Mouse (Mus musculus) layer of hippocampus, postnatal 10 days (tissue): ENCODE results near the gene Rassf7. TPM values are rescaled to one million over a fixed set of nuclear protein-coding genes. Genes with fewer than 3 reads are reported as not detected.

Experiments used
- DNase-seq, 2 experiments: peaks; one replicate each; pipeline ENCODE4 v3.0.0; 2021; ENCODE audit warnings: low spot score in 2 of 2
- long read RNA-seq: library from polyadenylated mRNA; stranded (forward); transcript quantifications from one replicate; pipeline ENCODE4 v2.0.0, GENCODE M21; 2023
- total RNA-seq, 2 experiments: library from RNA; stranded (reverse); gene quantifications; 2 replicates each; pipeline ENCODE4 v1.2.3; 2021

Gene Rassf7
- total RNA-seq = 1 to 10 TPM; 1.6 to 1.7 TPM
- long read RNA-seq = 0 reads

DNA sequence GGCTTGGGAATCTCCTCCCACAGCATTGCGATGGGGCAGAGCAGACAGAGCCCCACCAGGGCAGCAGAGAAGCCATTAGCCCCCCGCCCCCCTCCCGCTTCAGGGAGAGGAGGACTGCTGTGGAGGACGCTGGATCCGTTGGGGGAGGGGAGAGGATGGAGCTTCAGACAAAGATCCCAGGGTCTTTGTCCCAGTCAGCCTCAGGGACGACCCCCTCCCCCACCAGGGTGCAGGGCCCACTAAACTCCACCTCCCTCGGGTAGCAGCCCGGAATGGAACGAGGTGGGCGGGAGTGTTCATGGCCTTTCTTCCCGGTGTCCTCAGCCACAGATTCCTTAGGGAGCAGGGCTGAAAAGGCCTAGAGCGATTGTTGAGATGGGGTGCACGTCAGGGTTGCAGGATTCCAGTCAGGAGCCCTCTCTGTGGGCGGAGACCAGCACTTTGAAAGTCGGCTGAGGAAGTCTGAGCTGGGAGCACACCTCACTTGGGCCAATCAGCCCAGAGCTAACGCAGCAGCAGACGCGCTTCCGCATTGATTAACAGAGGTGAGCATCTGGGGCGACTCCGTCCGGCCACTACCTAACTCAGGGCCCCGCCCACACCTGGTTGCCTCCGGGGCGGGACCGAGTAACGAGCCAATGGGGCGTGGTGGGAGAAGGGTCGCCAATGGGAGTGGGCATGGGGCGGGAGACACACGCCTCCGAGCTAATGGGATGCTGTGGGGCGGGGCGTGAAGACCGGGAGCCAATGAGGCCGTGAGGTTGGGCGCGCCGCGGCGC, at the start of gene Rassf7:
Gene Rassf7, plus strand, starts transcription at position 760 of the 779 bp plus-strand sequence.
- peak; percentile 76 to 80 for DNase-seq

GRCm38 (mm10) chr7:141167901-141168517, 47.7 kb upstream of the Rassf7 start:
- DNase-seq = peak in 1 of 2 experiments; percentile 33

DNA sequence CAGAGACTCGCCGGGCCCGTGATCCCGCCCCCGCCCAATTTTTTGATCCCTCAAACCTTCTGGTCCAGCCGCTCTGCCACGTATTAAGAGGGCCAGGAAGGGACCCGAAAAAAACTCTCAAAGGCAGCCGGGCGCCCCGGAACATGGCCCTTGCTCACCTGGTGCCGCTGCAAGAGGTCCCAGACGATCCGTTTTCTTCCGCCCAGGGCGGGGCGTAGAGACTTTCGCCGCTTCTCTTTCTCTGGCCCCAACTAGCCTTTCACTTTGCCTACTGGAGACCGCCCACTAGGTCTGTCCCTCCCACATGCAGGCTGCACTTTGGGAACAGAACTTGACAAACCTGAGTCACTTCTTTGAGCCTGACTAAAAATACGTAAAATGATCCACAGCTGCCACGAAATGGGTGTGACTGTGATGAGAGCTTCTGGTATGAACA, 47.1 kb upstream of the Rassf7 start:
- DNase-seq = peak in 1 of 2 experiments; percentile 41

- no peak for DNase-seq
These were observed 46.4 kb upstream of the Rassf7 start for GRCm38 (mm10) chr7:141169300-141169699.

DNA sequence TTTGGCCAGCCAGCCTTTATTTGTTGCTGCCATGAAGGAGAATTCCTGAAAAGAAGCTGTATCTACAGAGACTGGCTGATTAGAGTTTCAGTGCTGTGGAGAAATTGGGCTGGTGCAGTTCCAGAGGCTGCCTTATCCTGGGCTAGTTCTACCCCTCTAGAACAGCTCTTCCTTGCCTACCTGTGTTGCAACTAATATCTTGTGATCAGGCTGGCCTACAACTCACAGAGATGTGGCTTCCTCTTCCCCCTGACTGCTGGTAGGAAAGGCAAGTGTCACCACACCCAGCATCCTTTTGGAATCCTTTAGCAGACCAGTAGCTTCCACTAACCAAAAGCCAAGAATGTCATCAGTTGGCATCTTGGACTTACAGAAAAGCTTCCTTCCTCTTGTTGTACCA, 45.8 kb upstream of the Rassf7 start:
- no peak for DNase-seq

- peak; percentile 91 to 94 for DNase-seq
These were observed 43.3 kb upstream of the Rassf7 start, which contains the start of gene Rnh1 for GRCm38 (mm10) chr7:141172116-141173006. Rnh1 (minus strand) TSS chr7:141172857.

- no peak for DNase-seq
These were observed 42.3 kb upstream of the Rassf7 start for GRCm38 (mm10) chr7:141173323-141173850.

- DNase-seq = no peak
These were observed 40.6 kb upstream of the Rassf7 start for GRCm38 (mm10) chr7:141175068-141175467.

DNA sequence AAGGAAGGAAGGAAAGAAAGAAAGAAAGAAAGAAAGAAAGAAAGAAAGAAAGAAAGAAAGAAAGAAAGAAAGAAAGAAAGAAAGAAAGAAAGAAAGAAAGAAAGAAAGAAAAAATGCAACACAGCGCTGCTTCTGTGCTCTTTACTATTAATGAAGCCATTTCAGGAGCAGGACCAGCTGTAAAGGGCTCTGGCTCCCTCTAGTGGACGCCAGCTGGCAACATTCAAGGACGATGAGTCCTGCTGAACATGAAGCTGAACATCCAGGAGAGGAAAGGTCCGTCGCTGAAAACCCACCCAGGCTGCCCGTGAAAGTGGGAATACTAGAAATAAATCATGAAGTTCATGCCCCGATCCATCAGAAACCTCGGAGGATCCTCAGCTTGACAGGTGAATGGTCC, 39.5 kb upstream of the Rassf7 start:
- peak; percentile 89 to 92 for DNase-seq

- DNase-seq = no peak
These were observed 27.5 kb upstream of the Rassf7 start for GRCm38 (mm10) chr7:141188194-141188593.

DNA sequence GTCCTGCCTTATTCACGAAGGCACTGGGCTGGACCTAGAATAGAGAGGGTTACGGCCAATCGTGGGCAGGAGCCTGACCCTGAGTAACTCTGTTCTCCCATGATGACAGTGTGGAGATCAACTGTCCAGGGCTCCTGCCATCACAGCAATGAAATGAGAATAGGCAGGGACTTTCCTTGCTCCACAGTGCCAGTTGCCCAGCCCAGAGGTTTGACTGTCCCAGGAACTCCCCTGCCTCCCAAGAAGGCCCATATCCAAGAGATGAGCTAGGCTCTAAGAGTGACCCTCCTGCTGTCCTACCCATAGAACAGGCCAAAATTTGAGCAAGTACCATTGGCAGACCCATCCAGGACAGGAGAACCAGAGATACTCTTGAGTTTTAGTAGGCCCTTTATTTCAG, 26.9 kb upstream of the Rassf7 start:
- no peak for DNase-seq

GRCm38 (mm10) chr7:141190220-141190619, 25.4 kb upstream of the Rassf7 start:
- DNase-seq = no peak

GRCm38 (mm10) chr7:141191036-141191435, 24.6 kb upstream of the Rassf7 start:
- no peak for DNase-seq

GRCm38 (mm10) chr7:141191796-141192685, 23.6 kb upstream of the Rassf7 start:
- DNase-seq = no peak

DNA sequence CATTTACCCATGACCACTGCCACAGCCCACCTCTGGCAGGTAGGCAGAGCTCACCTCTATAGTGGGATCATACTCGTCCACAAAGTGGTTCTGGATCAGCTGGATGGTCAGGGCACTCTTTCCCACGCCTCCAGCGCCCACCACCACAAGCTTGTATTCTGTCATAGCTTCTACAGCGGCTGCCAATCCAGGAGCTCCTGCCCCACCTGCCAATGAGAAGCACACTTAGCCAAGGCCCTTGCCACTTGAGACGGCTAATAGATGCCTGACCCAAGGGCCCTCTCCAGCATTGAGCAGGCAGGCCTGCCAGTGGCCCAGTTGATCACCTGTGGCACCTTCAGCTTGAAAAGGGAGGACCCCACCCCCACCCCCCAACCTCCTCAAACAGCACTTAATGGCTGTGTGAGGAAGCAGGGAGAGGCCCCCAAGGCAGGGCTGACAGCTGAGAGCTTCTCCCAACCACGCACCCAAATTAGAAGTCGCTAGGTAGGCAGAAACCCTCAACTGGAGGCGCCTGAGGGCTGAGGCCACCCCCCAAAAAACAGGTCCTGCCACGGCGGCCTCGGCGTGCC, 22.8 kb upstream of the Rassf7 start:
- DNase-seq = no peak

DNA sequence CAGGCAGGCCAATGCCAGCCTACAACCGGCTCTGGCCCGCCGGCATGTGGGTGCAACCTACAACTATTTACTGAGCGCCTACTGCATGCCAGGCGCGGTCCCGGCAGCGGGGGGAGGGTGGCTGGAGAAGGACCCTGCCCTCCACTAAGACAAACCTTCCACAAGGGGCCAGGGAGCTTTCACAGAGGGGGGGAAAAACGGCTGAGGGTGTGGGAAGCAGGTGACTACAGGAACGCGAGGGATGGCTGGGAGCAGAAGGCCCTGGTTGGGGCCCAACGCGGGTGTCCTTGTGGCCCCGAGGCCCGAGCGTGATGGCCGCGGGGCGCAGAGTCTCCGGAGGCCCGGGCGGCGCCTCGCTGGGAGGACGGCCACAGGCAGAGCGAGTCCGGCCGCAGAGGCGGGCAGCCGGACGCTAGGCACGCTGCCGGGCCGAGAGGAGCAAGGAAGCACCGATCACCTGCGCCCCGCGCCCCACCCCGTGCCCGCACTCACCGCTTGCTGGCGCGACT, 22.3 kb upstream of the Rassf7 start:
- peak; percentile 41 to 57 for DNase-seq

DNA sequence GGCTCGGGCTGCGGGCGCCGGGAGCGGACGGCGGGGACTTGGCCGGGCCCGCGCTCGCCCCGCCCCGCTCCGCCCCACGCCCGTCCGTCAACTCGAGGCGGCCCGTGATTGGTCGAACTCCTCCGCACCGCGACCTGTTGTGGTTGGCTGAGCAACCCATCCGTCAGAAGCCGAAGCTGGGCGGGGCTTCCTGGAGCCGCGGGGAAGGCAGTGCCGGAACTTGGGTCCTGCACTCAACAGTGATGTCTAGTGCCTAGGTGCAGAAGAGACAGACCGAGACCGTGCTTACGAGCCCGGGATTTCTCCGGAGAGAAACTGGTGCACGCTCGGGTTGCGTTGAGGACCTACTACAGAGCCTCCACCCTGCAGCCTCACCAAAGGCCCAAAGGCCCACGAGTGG, 21.7 kb upstream of the Rassf7 start, which contains the start of the genes Hras and Lrrc56:
Gene Hras, minus strand, starts transcription at position 58 of the 400 bp plus-strand sequence.
Gene Lrrc56, plus strand, starts transcription at position 210 of the 400 bp plus-strand sequence.
- DNase-seq = peak; percentile 98 to 99

DNA sequence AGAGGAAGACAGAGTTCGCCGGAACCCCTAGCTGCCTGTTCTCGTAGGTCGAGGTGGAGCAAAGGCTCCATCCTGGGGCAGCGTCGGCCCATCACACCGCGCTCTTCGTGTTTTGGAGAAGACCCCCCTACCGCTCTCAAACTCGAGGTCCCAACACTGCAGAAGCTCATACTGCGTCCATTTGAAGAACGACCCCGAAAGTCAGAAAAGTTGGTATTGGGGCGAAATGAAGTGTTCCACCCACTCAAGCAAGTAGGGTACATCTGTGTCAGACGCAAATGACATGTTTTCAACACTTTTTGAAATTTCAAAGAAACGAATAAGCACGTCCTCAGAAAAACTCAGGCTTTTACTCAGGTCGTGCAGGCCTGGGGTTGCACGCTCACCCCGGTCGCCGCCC, 21.3 kb upstream of the Rassf7 start:
- no peak for DNase-seq

DNA sequence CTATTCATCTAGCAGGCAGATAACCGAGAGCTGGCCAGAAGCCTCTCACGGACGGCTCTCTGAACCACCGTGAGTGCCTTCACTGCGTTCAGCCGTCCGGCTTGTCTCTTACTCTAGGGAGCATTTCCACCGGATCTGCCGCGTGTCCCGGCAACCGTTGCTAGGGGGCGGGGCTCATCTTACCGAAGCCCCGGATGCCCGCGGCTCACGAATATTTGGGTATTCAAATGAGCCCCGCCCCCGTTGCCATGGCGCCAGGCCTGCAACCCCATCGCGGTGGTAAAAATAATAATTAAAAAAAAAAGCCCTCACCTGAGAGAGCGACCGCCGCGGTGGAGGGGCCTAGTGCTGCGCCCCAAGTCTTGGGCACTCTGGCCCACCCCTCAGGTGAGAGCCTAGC, 20.8 kb upstream of the Rassf7 start:
- DNase-seq = peak; percentile 90
